Mouse (Mus musculus): ENCODE measurements at regions not wholly inside any gene's neighbourhood (a gene's known extent, or its start where the extent isn't known, plus 50 kb on each side); places are given as distances from the start of the nearest gene placed in this dataset.

DNA sequence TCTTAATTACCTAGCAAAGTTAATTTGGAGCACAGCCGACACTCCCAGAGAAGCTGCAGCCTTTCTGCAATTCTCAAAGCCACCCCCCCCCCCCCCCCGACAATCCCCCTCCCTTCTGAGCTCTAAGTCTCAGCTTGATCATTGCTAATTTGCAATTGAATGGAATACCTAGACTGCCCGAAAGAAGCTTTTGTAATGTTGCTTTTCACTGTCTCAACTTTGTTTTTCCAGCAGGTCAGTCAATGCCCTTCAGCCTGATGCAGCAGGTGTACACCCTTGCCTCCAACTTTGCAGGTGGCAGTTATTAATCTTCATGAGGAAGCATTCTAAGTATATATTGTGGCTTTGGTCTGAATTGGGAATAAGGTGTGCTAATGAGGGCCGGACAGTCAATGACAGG, 1006.6 kb upstream of the Gm8797 start:
- ATAC-seq (replicated peaks; ENCODE audit: insufficient number of reproducible peaks, low FRiP score, low TSS enrichment, low read depth) = no peak
- Histone ChIP-seq H3K27me3 (ENCODE audit: control insufficient read depth, insufficient read depth, low read length) (no peaks in the 10 kb centered on the region), H3K27ac (replicated peaks; ENCODE audit: low read depth, low read length) (no peak overlapping the region), H3K4me2 (ENCODE audit: low read depth, low read length) (no peak overlapping the region), H3K9me3 (replicated peaks; ENCODE audit: control insufficient read depth, low read length) (no peaks in the 10 kb centered on the region), H3K36me3 (replicated peaks; ENCODE audit: control insufficient read depth, insufficient read depth, low read depth, low read length) (no peaks in the 10 kb centered on the region), H3K4me3 (ENCODE audit: low read depth, low read length) (no peak overlapping the region), H3K9ac (replicated peaks; ENCODE audit: low read length) (no peak overlapping the region), H3K4me1 (ENCODE audit: control insufficient read depth, insufficient read depth, low read length) (no peaks in the 10 kb centered on the region)
- 88% methylated on average over 4 of the region's 4 CpGs for WGBS
- DNase-seq (ENCODE audit: low spot score) = no peak

- no peak for DNase-seq (ENCODE audit: low spot score)
- Histone ChIP-seq H3K4me3 (ENCODE audit: low read depth, low read length) (no peak overlapping the region), H3K27me3 (ENCODE audit: control insufficient read depth, insufficient read depth, low read length) (no peaks in the 10 kb centered on the region), H3K27ac (replicated peaks; ENCODE audit: low read depth, low read length) (no peak overlapping the region), H3K36me3 (replicated peaks; ENCODE audit: control insufficient read depth, insufficient read depth, low read depth, low read length) (no peaks in the 10 kb centered on the region), H3K9me3 (replicated peaks; ENCODE audit: control insufficient read depth, low read length) (no peaks in the 10 kb centered on the region), H3K4me2 (ENCODE audit: low read depth, low read length) (no peak overlapping the region), H3K4me1 (ENCODE audit: control insufficient read depth, insufficient read depth, low read length) (no peaks in the 10 kb centered on the region), H3K9ac (replicated peaks; ENCODE audit: low read length) (no peak overlapping the region)
- ATAC-seq (replicated peaks; ENCODE audit: insufficient number of reproducible peaks, low FRiP score, low TSS enrichment, low read depth) = no peak
- 86% methylated on average over 6 of the region's 6 CpGs for WGBS
Observed at GRCm38 (mm10) chr3:4744611-4745010, 1006.0 kb upstream of the Gm8797 start.

- WGBS = 84% methylated on average over 2 of the region's 2 CpGs
- no peak for DNase-seq (ENCODE audit: low spot score)
- Histone ChIP-seq H3K4me1 (ENCODE audit: control insufficient read depth, insufficient read depth, low read length) (no peaks in the 10 kb centered on the region), H3K9ac (replicated peaks; ENCODE audit: low read length) (no peak overlapping the region), H3K4me3 (ENCODE audit: low read depth, low read length) (no peak overlapping the region), H3K4me2 (ENCODE audit: low read depth, low read length) (no peak overlapping the region), H3K9me3 (replicated peaks; ENCODE audit: control insufficient read depth, low read length) (no peaks in the 10 kb centered on the region), H3K27me3 (ENCODE audit: control insufficient read depth, insufficient read depth, low read length) (no peaks in the 10 kb centered on the region), H3K27ac (replicated peaks; ENCODE audit: low read depth, low read length) (no peak overlapping the region), H3K36me3 (replicated peaks; ENCODE audit: control insufficient read depth, insufficient read depth, low read depth, low read length) (no peaks in the 10 kb centered on the region)
- no peak for ATAC-seq (replicated peaks; ENCODE audit: insufficient number of reproducible peaks, low FRiP score, low TSS enrichment, low read depth)
Observed at GRCm38 (mm10) chr3:4756099-4756498, 994.5 kb upstream of the Gm8797 start.

DNA sequence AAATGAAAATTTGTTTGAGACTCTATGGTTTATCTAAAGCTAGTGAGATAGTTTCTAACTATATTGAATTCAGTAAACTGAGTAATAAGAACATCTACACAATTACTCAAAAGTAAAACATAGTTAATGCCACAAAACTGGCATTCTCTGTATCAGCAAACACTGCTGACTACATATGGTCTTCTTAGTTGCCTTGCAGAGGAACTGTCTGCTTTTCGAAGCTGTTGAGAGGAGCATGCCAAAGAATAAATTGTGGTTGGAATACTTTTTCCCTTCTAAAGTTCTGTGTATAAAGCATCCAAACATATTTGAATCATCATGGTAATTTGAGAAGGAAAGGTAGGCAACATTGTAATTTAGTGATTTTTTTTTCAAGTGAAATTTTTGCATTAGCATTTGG, 993.5 kb upstream of the Gm8797 start:
- H3K4me2 ChIP-seq (ENCODE audit: low read depth, low read length) = no peak overlapping the region
- H3K9ac ChIP-seq (replicated peaks; ENCODE audit: low read length) = no peak overlapping the region
- 86% methylated on average over 1 of the region's 1 CpGs for WGBS
- H3K36me3 ChIP-seq (replicated peaks; ENCODE audit: control insufficient read depth, insufficient read depth, low read depth, low read length) = no peaks in the 10 kb centered on the region
- H3K27me3 ChIP-seq (ENCODE audit: control insufficient read depth, insufficient read depth, low read length) = no peaks in the 10 kb centered on the region
- DNase-seq (ENCODE audit: low spot score) (no peak), ATAC-seq (replicated peaks; ENCODE audit: insufficient number of reproducible peaks, low FRiP score, low TSS enrichment, low read depth) (no peak)
- H3K4me3 ChIP-seq (ENCODE audit: low read depth, low read length) = no peak overlapping the region
- no peaks in the 10 kb centered on the region for H3K9me3 ChIP-seq (replicated peaks; ENCODE audit: control insufficient read depth, low read length)
- H3K4me1 ChIP-seq (ENCODE audit: control insufficient read depth, insufficient read depth, low read length) = no peaks in the 10 kb centered on the region
- no peak overlapping the region for H3K27ac ChIP-seq (replicated peaks; ENCODE audit: low read depth, low read length)

DNA sequence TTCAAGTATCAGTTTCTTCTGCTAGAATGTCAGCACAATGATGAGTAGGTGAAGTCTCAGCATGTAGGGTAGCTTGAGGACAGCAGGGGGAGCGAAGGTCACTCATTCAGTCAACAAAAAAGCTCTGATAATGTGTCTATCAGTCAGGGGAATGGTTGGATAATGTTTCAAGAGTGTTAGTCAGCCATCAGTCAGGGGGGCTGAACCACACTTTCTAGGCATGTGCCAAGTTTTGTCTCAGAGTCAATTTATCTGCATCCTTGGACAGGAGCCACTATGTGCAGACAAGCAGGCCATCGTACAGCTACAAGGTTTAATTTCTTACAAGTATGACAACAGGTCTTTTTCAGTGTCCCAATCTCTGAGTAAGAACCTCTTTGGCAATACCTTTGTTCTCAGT, 987.5 kb upstream of the Gm8797 start:
- no peak overlapping the region for H3K4me3 ChIP-seq (ENCODE audit: low read depth, low read length)
- H3K27me3 ChIP-seq (ENCODE audit: control insufficient read depth, insufficient read depth, low read length) = no peaks in the 10 kb centered on the region
- H3K4me2 ChIP-seq (ENCODE audit: low read depth, low read length) = no peak overlapping the region
- H3K9ac ChIP-seq (replicated peaks; ENCODE audit: low read length) = no peak overlapping the region
- no peaks in the 10 kb centered on the region for H3K9me3 ChIP-seq (replicated peaks; ENCODE audit: control insufficient read depth, low read length)
- no peaks in the 10 kb centered on the region for H3K4me1 ChIP-seq (ENCODE audit: control insufficient read depth, insufficient read depth, low read length)
- ATAC-seq (replicated peaks; ENCODE audit: insufficient number of reproducible peaks, low FRiP score, low TSS enrichment, low read depth) = no peak
- no peak overlapping the region for H3K27ac ChIP-seq (replicated peaks; ENCODE audit: low read depth, low read length)
- no peak for DNase-seq (ENCODE audit: low spot score)
- WGBS = 78% methylated on average over 2 of the region's 2 CpGs
- no peaks in the 10 kb centered on the region for H3K36me3 ChIP-seq (replicated peaks; ENCODE audit: control insufficient read depth, insufficient read depth, low read depth, low read length)

- Histone ChIP-seq H3K4me3 (ENCODE audit: low read depth, low read length) (no peak overlapping the region), H3K9ac (replicated peaks; ENCODE audit: low read length) (no peak overlapping the region), H3K4me1 (ENCODE audit: control insufficient read depth, insufficient read depth, low read length) (no peaks in the 10 kb centered on the region), H3K27me3 (ENCODE audit: control insufficient read depth, insufficient read depth, low read length) (no peaks in the 10 kb centered on the region), H3K4me2 (ENCODE audit: low read depth, low read length) (no peak overlapping the region), H3K9me3 (replicated peaks; ENCODE audit: control insufficient read depth, low read length) (no peaks in the 10 kb centered on the region), H3K27ac (replicated peaks; ENCODE audit: low read depth, low read length) (no peak overlapping the region), H3K36me3 (replicated peaks; ENCODE audit: control insufficient read depth, insufficient read depth, low read depth, low read length) (no peaks in the 10 kb centered on the region)
- no peak for ATAC-seq (replicated peaks; ENCODE audit: insufficient number of reproducible peaks, low FRiP score, low TSS enrichment, low read depth)
- no peak for DNase-seq (ENCODE audit: low spot score)
Observed at GRCm38 (mm10) chr3:4776632-4777031, 974.0 kb upstream of the Gm8797 start.

DNA sequence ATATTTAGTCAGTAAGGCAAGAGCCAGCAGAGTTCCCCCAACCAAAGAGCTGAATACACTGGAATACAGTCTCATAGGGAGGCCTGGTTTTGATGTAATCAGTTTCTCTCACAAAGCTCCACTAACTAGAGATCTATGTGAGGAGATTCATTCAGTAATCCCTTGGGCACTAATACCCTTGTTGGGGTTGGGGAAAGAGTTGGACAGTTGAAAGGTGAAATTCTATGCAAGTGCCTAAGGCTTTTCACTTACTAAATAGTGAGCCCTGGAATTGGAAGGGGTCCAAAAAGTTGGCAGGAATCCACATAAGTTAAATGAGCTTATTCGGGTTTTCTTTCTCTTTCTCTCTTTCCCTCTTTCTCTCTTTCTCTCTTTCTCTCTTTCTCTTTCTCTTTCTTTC, 965.4 kb upstream of the Gm8797 start:
- DNase-seq (ENCODE audit: low spot score) (no peak), ATAC-seq (replicated peaks; ENCODE audit: insufficient number of reproducible peaks, low FRiP score, low TSS enrichment, low read depth) (no peak)

GRCm38 (mm10) chr3:4793141-4793540, 957.5 kb upstream of the Gm8797 start:
- Histone ChIP-seq H3K27ac (replicated peaks; ENCODE audit: low read depth, low read length) (no peak overlapping the region), H3K9ac (replicated peaks; ENCODE audit: low read length) (no peak overlapping the region), H3K27me3 (ENCODE audit: control insufficient read depth, insufficient read depth, low read length) (no peaks in the 10 kb centered on the region), H3K9me3 (replicated peaks; ENCODE audit: control insufficient read depth, low read length) (no peaks in the 10 kb centered on the region), H3K36me3 (replicated peaks; ENCODE audit: control insufficient read depth, insufficient read depth, low read depth, low read length) (no peaks in the 10 kb centered on the region), H3K4me1 (ENCODE audit: control insufficient read depth, insufficient read depth, low read length) (no peaks in the 10 kb centered on the region), H3K4me3 (ENCODE audit: low read depth, low read length) (no peak overlapping the region), H3K4me2 (ENCODE audit: low read depth, low read length) (no peak overlapping the region)
- WGBS = 94% methylated on average over 2 of the region's 2 CpGs
- DNase-seq (ENCODE audit: low spot score) (no peak), ATAC-seq (replicated peaks; ENCODE audit: insufficient number of reproducible peaks, low FRiP score, low TSS enrichment, low read depth) (no peak)

More for the DNA sequence above, 965.4 kb upstream of the Gm8797 start:
- Histone ChIP-seq H3K27me3 (ENCODE audit: control insufficient read depth, insufficient read depth, low read length) (no peaks in the 10 kb centered on the region), H3K4me3 (ENCODE audit: low read depth, low read length) (no peak overlapping the region), H3K36me3 (replicated peaks; ENCODE audit: control insufficient read depth, insufficient read depth, low read depth, low read length) (no peaks in the 10 kb centered on the region), H3K9ac (replicated peaks; ENCODE audit: low read length) (no peak overlapping the region), H3K4me1 (ENCODE audit: control insufficient read depth, insufficient read depth, low read length) (no peaks in the 10 kb centered on the region), H3K9me3 (replicated peaks; ENCODE audit: control insufficient read depth, low read length) (no peaks in the 10 kb centered on the region), H3K4me2 (ENCODE audit: low read depth, low read length) (no peak overlapping the region), H3K27ac (replicated peaks; ENCODE audit: low read depth, low read length) (no peak overlapping the region)
- WGBS = 86% methylated on average over 1 of the region's 1 CpGs
